Mouse (Mus musculus) liver, embryonic 14.5 days (tissue): Measurements from ENCODE around the gene Gramd1b. TPM values are rescaled to one million over a fixed set of nuclear protein-coding genes. Genes with fewer than 3 reads are reported as not detected.

Experiments
- ATAC-seq: fragments of 200-750 bp; cut with Nextera tagmentation; 2 replicates; pipeline ENCODE4 v1.8.0; 2017; ENCODE audit warnings: moderate number of reproducible peaks, mild to moderate bottlenecking, moderate library complexity; ENCODE audit not compliant: insufficient read depth
- DNase-seq, 3 experiments: peaks; one replicate each; pipeline ENCODE4 v3.0.0-alpha.2; 2012 to 2013; ENCODE audit warnings: low read depth in 3 of 3, low spot score in 3 of 3
- H3K27ac ChIP-seq: fragments of 300-500 bp; sonication (generic); 2 replicates; pipeline ENCODE4 v1.5.1; 2014; ENCODE audit warnings: moderate library complexity, mild to moderate bottlenecking, control low read depth, inconsistent platforms
- H3K27me3 ChIP-seq: fragments of 300-500 bp; sonication (generic); 2 replicates; pipeline ENCODE4 v1.6.1; 2014; ENCODE audit warnings: mild to moderate bottlenecking, low read length, moderate library complexity; ENCODE audit not compliant: control insufficient read depth, insufficient read depth
- H3K36me3 ChIP-seq: fragments of 300-500 bp; sonication (generic); replicated peaks from 2 replicates; pipeline ENCODE4 v1.6.1; 2014; ENCODE audit warnings: low read depth; ENCODE audit not compliant: control insufficient read depth, insufficient read depth
- H3K4me1 ChIP-seq, 2 experiments: fragments of 200-500 bp in 1 of 2; fragments of 300-500 bp in 1 of 2; sonication (generic) in 1 of 2; replicated peaks; 2 replicates each; pipeline ENCODE4 v1.6.1; 2012 to 2014; ENCODE audit warnings: antibody characterized with exemption in 1 of 2, inconsistent platforms in 1 of 2, low read length in 1 of 2; ENCODE audit not compliant: control insufficient read depth in 2 of 2, insufficient read depth in 2 of 2
- H3K4me2 ChIP-seq: fragments of 300-500 bp; sonication (generic); 2 replicates; pipeline ENCODE4 v1.6.1; 2014; ENCODE audit warnings: low read depth, mild to moderate bottlenecking, control low read depth, moderate library complexity
- H3K4me3 ChIP-seq, 2 experiments: fragments of 200-500 bp in 1 of 2; fragments of 300-500 bp in 1 of 2; sonication (generic) in 1 of 2; 2 replicates each; pipeline ENCODE4 v1.5.1; 2012 to 2014; ENCODE audit warnings: low read depth in 2 of 2, low read length in 2 of 2, mild to moderate bottlenecking in 2 of 2, control low read depth in 1 of 2, inconsistent platforms in 1 of 2, moderate library complexity in 1 of 2; ENCODE audit not compliant: insufficient read depth in 1 of 2
- H3K9ac ChIP-seq: fragments of 300-500 bp; sonication (generic); replicated peaks from 2 replicates; pipeline ENCODE4 v1.6.1; 2014; ENCODE audit warnings: mild to moderate bottlenecking, control low read depth, moderate library complexity
- H3K9me3 ChIP-seq: fragments of 300-500 bp; sonication (generic); 2 replicates; pipeline ENCODE4 v1.6.1; 2016; ENCODE audit warnings: low read length, mixed read lengths; ENCODE audit not compliant: control insufficient read depth
- CTCF ChIP-seq: IDR thresholded peaks from 2 replicates; pipeline ENCODE4 v1.5.1; 2016; ENCODE audit warnings: antibody characterized with exemption, low read depth, control low read depth
- EP300 ChIP-seq: IDR thresholded peaks from 2 replicates; pipeline ENCODE4 v1.6.1; 2016; ENCODE audit warnings: antibody characterized with exemption, low read depth
- WGBS: fragments of 180-500 bp; shearing (Covaris S2); extraction: QIAGEN DNeasy Blood & Tissue Kit; methylation state at CpG from one replicate; pipeline ENCODE4 v1.1.7; 2014; ENCODE audit not compliant: insufficient replicate concordance; 5-methylcytosine and 5-hydroxymethylcytosine counted together
- polyA plus RNA-seq, 2 experiments: library from polyadenylated mRNA; depleted of rRNA in 1 of 2; stranded (reverse) in 1 of 2; unstranded in 1 of 2; fragments of >200 nt; fragmentation: Nextera tagmentation in 1 of 2; extraction: Ambion mirVana in 1 of 2; gene quantifications; 2 replicates each; pipeline versions ENCODE4 v1.2.1 to v1.2.3; 2012 to 2014

Gene Gramd1b
- polyA plus RNA-seq, 2 experiments, result 0.71 to 1.0 TPM

- Histone ChIP-seq H3K9me3 (no peaks in the 10 kb centered on the region), H3K4me3 (no peak overlapping the region), H3K4me2 (no peak overlapping the region), H3K4me1 (no peaks in the 10 kb centered on the region; a peak in 1 of 4 replicates), H3K36me3 (no peaks in the 10 kb centered on the region), H3K27me3 (no peaks in the 10 kb centered on the region), H3K27ac (no peak overlapping the region), H3K9ac (no peak overlapping the region)
- TF ChIP-seq CTCF (no peak), EP300 (no peak)
- no peak for DNase-seq
- WGBS, result 67% methylated on average over 7 of the region's 7 CpGs
- ATAC-seq, result no peak
These were observed 285.1 kb downstream of the Gramd1b start for GRCm38 (mm10) chr9:40245974-40246665.

- no peak for DNase-seq
- Histone ChIP-seq H3K27ac (no peak overlapping the region), H3K4me1 (no peaks in the 10 kb centered on the region; a peak in 1 of 4 replicates), H3K4me2 (no peak overlapping the region), H3K9ac (no peak overlapping the region), H3K36me3 (no peaks in the 10 kb centered on the region), H3K27me3 (no peaks in the 10 kb centered on the region), H3K4me3 (no peak overlapping the region), H3K9me3 (no peaks in the 10 kb centered on the region)
- WGBS, result 67% methylated on average over 9 of the region's 9 CpGs
- TF ChIP-seq EP300 (no peak), CTCF (no peak)
- ATAC-seq, result no peak
These were observed 285.7 kb downstream of the Gramd1b start for GRCm38 (mm10) chr9:40245466-40245865.

Other genes with a start within 250 kb of the Gramd1b start
- not detected in 2 replicates for gene Gm21915, start 139.2 kb upstream of the Gramd1b start, polyA plus RNA-seq (2012; rRNA removed)
- gene Gm21915, start 139.2 kb upstream of the Gramd1b start, polyA plus RNA-seq (2014; fragmentation: Nextera tagmentation; extraction: Ambion mirVana), result not detected in 2 replicates
- 0.39 and 0.59 TPM in 2 replicates for gene Clmp, start 154.6 kb upstream of the Gramd1b start, polyA plus RNA-seq (2012; rRNA removed)
- 0.55 and 0.80 TPM in 2 replicates for gene Clmp, start 154.6 kb upstream of the Gramd1b start, polyA plus RNA-seq (2014; fragmentation: Nextera tagmentation; extraction: Ambion mirVana)